ENCODE assay signal across 18 mouse cellular contexts in the genomic region with DNA sequence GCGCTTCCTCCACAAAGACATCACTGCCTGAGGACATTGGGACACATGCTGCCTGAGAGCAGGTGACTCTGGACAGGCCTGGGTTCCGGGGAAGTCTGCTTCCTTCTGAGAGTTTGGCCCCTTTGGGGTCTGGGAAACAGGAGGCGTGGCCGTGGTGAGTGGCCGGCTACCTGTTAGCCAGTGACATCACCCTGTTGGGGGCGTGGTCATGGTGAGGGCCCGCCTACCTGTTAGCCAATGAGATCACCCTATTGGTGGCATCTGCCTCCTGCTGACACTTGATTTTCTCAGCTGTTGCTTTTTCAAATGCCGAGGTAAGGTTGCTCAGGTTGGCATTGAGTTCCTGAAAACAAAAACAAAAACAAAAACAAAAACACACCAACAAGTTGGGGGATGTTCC.
DNase-seq lines count a peak whose midpoint lies in the region; ATAC-seq and TF ChIP-seq lines count a peak whose summit lies in the region.
"Had no signal": no experiment of that assay in that cellular context is flagged by ENCODE, and none has a peak within 500 bp of the region (broad histone marks: within the 10 kb centered on the region; RNA-seq: fewer than 3 reads in every experiment).

No protein-coding gene starts in this region.

- H3K9ac ChIP-seq in hindbrain, postnatal 0 days (replicated peaks; ENCODE audit: low read length) = no peak overlapping the region
- H3K9ac ChIP-seq in hindbrain, embryonic 13.5 days = no peak overlapping the region
- no peak overlapping the region for H3K9ac ChIP-seq in lung, embryonic 14.5 days
- H3K9ac ChIP-seq: forebrain, embryonic 15.5 days; hindbrain, embryonic 14.5 days; limb, embryonic 13.5 days; lung, embryonic 15.5 days had no signal

- H3K27ac ChIP-seq in hindbrain, postnatal 0 days = no peak overlapping the region
- no peak overlapping the region for H3K27ac ChIP-seq in hindbrain, embryonic 13.5 days
- H3K27ac ChIP-seq in lung, embryonic 14.5 days (ENCODE audit: low read depth) = peak overlapping the region; percentile 24; the same call in 1 of the 2 replicates
- H3K27ac ChIP-seq in limb, embryonic 10.5 days = no peak overlapping the region
- H3K27ac ChIP-seq: forebrain, embryonic 15.5 days; gastrocnemius, adult 2 months; hindbrain, embryonic 14.5 days; limb, embryonic 13.5 days; lung, embryonic 15.5 days had no signal

- no peaks in the 10 kb centered on the region for H3K9me3 ChIP-seq in hindbrain, postnatal 0 days (ENCODE audit: low read length)
- H3K9me3 ChIP-seq in hindbrain, embryonic 13.5 days = no peaks in the 10 kb centered on the region
- H3K9me3 ChIP-seq in lung, embryonic 14.5 days (ENCODE audit: low read depth, low read length) = no peaks in the 10 kb centered on the region
- no peaks in the 10 kb centered on the region for H3K9me3 ChIP-seq in limb, embryonic 10.5 days (replicated peaks)
- H3K9me3 ChIP-seq: forebrain, embryonic 15.5 days; limb, embryonic 13.5 days; lung, embryonic 15.5 days had no signal

- no peak for ATAC-seq in hindbrain, postnatal 0 days
- no peak for ATAC-seq in hindbrain, embryonic 13.5 days (ENCODE audit: low FRiP score)
- ATAC-seq in lung, embryonic 14.5 days (ENCODE audit: insufficient read depth) = no peak
- ATAC-seq: forebrain, embryonic 15.5 days had no signal

- H3K27me3 ChIP-seq in hindbrain, postnatal 0 days (ENCODE audit: insufficient read depth, low read length) = no peaks in the 10 kb centered on the region
- no peaks in the 10 kb centered on the region for H3K27me3 ChIP-seq in hindbrain, embryonic 13.5 days
- H3K27me3 ChIP-seq in lung, embryonic 14.5 days (ENCODE audit: insufficient read depth, low read length) = no peaks in the 10 kb centered on the region
- H3K27me3 ChIP-seq in limb, embryonic 10.5 days (ENCODE audit: low read depth, poor library complexity, severe bottlenecking) = no peaks in the 10 kb centered on the region
- H3K27me3 ChIP-seq: forebrain, embryonic 15.5 days; limb, embryonic 13.5 days; lung, embryonic 15.5 days had no signal

- WGBS in hindbrain, postnatal 0 days = 30% methylated on average over 8 of the region's 8 CpGs
- 30% methylated on average over 8 of the region's 8 CpGs for WGBS in hindbrain, embryonic 13.5 days
- WGBS in lung, embryonic 14.5 days = 33% methylated on average over 8 of the region's 8 CpGs
- 41% methylated on average over 8 of the region's 8 CpGs for whole genome bisulfite sequencing in lung, adult 2 months
- 27% methylated on average over 8 of the region's 8 CpGs for WGBS in limb, embryonic 10.5 days

- no peaks in the 10 kb centered on the region for H3K36me3 ChIP-seq in hindbrain, postnatal 0 days (ENCODE audit: insufficient read depth, low read length)
- H3K36me3 ChIP-seq in hindbrain, embryonic 13.5 days = 0 out of 2 replicates have a peak, but pooled peaks cover 5% of the 10 kb centered on the region
- H3K36me3 ChIP-seq in lung, embryonic 14.5 days (ENCODE audit: insufficient read depth) = no peaks in the 10 kb centered on the region
- H3K36me3 ChIP-seq in limb, embryonic 10.5 days = no peaks in the 10 kb centered on the region
- H3K36me3 ChIP-seq: forebrain, embryonic 15.5 days; limb, embryonic 13.5 days; lung, embryonic 15.5 days had no signal

- no peak for TF ChIP-seq CTCF in hindbrain, postnatal 0 days (IDR thresholded peaks at IDR 0.05; ENCODE audit: low read depth)
- no peak for TF ChIP-seq CTCF in lung, embryonic 14.5 days (IDR thresholded peaks at IDR 0.05; ENCODE audit: low read depth)
- no peak for TF ChIP-seq CTCF in lung, adult 2 months (IDR thresholded peaks at IDR 0.05; ENCODE audit: insufficient read depth, low read length)

- H3K4me2 ChIP-seq in hindbrain, postnatal 0 days (ENCODE audit: low read depth, low read length) = no peak overlapping the region
- no peak overlapping the region for H3K4me2 ChIP-seq in hindbrain, embryonic 13.5 days
- H3K4me2 ChIP-seq in lung, embryonic 14.5 days = no peak overlapping the region
- H3K4me2 ChIP-seq: forebrain, embryonic 15.5 days; hindbrain, embryonic 14.5 days; limb, embryonic 13.5 days; lung, embryonic 15.5 days had no signal

- peak; percentile 18 for DNase-seq in hindbrain, postnatal 0 days (ENCODE audit: low spot score)
- peak; percentile 17 for DNase-seq in lung, embryonic 14.5 days
- no peak for DNase-seq in lung, adult 2 months
- peak; percentile 6 for DNase-seq in NIH3T3 (ENCODE audit: low read depth)
- DNase-seq in limb, embryonic 10.5 days (ENCODE audit: low spot score) = peak; percentile 43
- DNase-seq in c-Kit-positive CD71-positive TER-119-positive erythroid progenitor cells, embryonic 14.5 days (ENCODE audit: low spot score) = no peak
- no peak for DNase-seq in layer of hippocampus, postnatal 14 days (ENCODE audit: low spot score in 2 of 2)
- DNase-seq: cerebellum, adult 11 months; gastrocnemius, adult 2 months; heart, adult 11 months; layer of hippocampus, postnatal 36 days; right cerebral cortex, postnatal 4 days; thymus, postnatal 14 days had no signal

- no peak overlapping the region for H3K4me3 ChIP-seq in hindbrain, postnatal 0 days (ENCODE audit: low read length)
- no peak overlapping the region for H3K4me3 ChIP-seq in hindbrain, embryonic 13.5 days
- no peak overlapping the region for H3K4me3 ChIP-seq in lung, embryonic 14.5 days (ENCODE audit: low read depth, low read length)
- no peak overlapping the region for H3K4me3 ChIP-seq in lung, adult 2 months (replicated peaks; ENCODE audit: extremely low read depth, low read depth, low read length)
- no peak overlapping the region for H3K4me3 ChIP-seq in limb, embryonic 10.5 days
- H3K4me3 ChIP-seq: forebrain, embryonic 15.5 days; gastrocnemius, adult 2 months; limb, embryonic 13.5 days; lung, embryonic 15.5 days had no signal

- no peak for TF ChIP-seq POLR2A in lung, adult 2 months (IDR thresholded peaks at IDR 0.05; ENCODE audit: borderline replicate concordance, extremely low read depth, low read depth, low read length)

- H3K4me1 ChIP-seq in hindbrain, postnatal 0 days (ENCODE audit: insufficient read depth, low read length) = no peaks in the 10 kb centered on the region
- no peaks in the 10 kb centered on the region; the same call in 1 of the 2 replicates for H3K4me1 ChIP-seq in hindbrain, embryonic 13.5 days (replicated peaks)
- H3K4me1 ChIP-seq in lung, embryonic 14.5 days (ENCODE audit: insufficient read depth) = no peaks in the 10 kb centered on the region
- no peaks in the 10 kb centered on the region for H3K4me1 ChIP-seq in lung, adult 2 months (ENCODE audit: control insufficient read depth, insufficient read depth, low read length)
- peaks cover 23% of the 10 kb centered on the region for H3K4me1 ChIP-seq in limb, embryonic 10.5 days
- H3K4me1 ChIP-seq: forebrain, embryonic 15.5 days; lung, embryonic 15.5 days had no signal

Comparison
In these comparisons a context has a peak if more than half of its experiments do, and no peak if none do; other contexts are left out.
1. DNase-seq: peak in hindbrain, postnatal 0 days (single experiment), lung, embryonic 14.5 days (single experiment), NIH3T3 (single experiment) and limb, embryonic 10.5 days (single experiment); none in lung, adult 2 months (single experiment), c-Kit-positive CD71-positive TER-119-positive erythroid progenitor cells, embryonic 14.5 days (single experiment) and layer of hippocampus, postnatal 14 days (0 of 2).